Mouse (Mus musculus) lung, postnatal 0 days (tissue): ENCODE data around the gene Cep162. TPM values are rescaled to one million over a fixed set of nuclear protein-coding genes. Genes with fewer than 3 reads are reported as not detected.

Source experiments
- ATAC-seq: fragments of 200-750 bp; cut with Nextera tagmentation; 2 replicates; pipeline ENCODE4 v1.8.0; 2017; ENCODE audit warnings: moderate library complexity
- DNase-seq: peaks from one replicate; pipeline ENCODE4 v3.0.0-alpha.2; 2016; ENCODE audit warnings: low spot score
- H3K27ac ChIP-seq: fragments of 300-500 bp; sonication (generic); 2 replicates; pipeline ENCODE4 v1.5.1; 2014; ENCODE audit warnings: antibody characterized with exemption, mild to moderate bottlenecking, low read length, mixed read lengths
- H3K27me3 ChIP-seq: fragments of 300-500 bp; sonication (generic); replicated peaks from 2 replicates; pipeline ENCODE4 v1.6.1; 2014; ENCODE audit warnings: low read length, mixed read lengths; ENCODE audit not compliant: insufficient read depth
- H3K36me3 ChIP-seq: fragments of 300-500 bp; sonication (generic); 2 replicates; pipeline ENCODE4 v1.6.1; 2014; ENCODE audit warnings: low read length, mixed read lengths; ENCODE audit not compliant: insufficient read depth
- H3K4me1 ChIP-seq: fragments of 300-500 bp; sonication (generic); 2 replicates; pipeline ENCODE4 v1.6.1; 2014; ENCODE audit warnings: antibody characterized with exemption, low read depth, low read length, mixed read lengths; ENCODE audit not compliant: insufficient read depth
- H3K4me2 ChIP-seq: fragments of 300-500 bp; sonication (generic); replicated peaks from 2 replicates; pipeline ENCODE4 v1.6.1; 2014; ENCODE audit warnings: low read depth, mild to moderate bottlenecking, low read length, moderate library complexity, mixed read lengths
- H3K4me3 ChIP-seq: fragments of 300-500 bp; sonication (generic); 2 replicates; pipeline ENCODE4 v1.5.1; 2014; ENCODE audit warnings: low read depth, low read length
- H3K9ac ChIP-seq: fragments of 300-500 bp; sonication (generic); replicated peaks from 2 replicates; pipeline ENCODE4 v1.6.1; 2014; ENCODE audit warnings: low read depth, mild to moderate bottlenecking
- H3K9me3 ChIP-seq: fragments of 300-500 bp; sonication (generic); 2 replicates; pipeline ENCODE4 v1.6.1; 2016; ENCODE audit warnings: low read length, mixed read lengths
- CTCF ChIP-seq: IDR thresholded peaks from 2 replicates; pipeline ENCODE4 v1.5.1; 2016; ENCODE audit warnings: antibody characterized with exemption, mild to moderate bottlenecking
- EP300 ChIP-seq: IDR thresholded peaks from 2 replicates; pipeline ENCODE4 v1.6.1; 2016; ENCODE audit warnings: antibody characterized with exemption, mild to moderate bottlenecking, control low read depth
- WGBS: fragments of 180-500 bp; shearing (Covaris S2); extraction: QIAGEN DNeasy Blood & Tissue Kit; methylation state at CpG from one replicate; pipeline ENCODE4 v1.1.7; 2014; 5-methylcytosine and 5-hydroxymethylcytosine counted together
- polyA plus RNA-seq: library from polyadenylated mRNA; unstranded; fragments of >200 nt; fragmentation: Nextera tagmentation; extraction: Ambion mirVana; gene quantifications from 2 replicates; pipeline ENCODE4 v1.2.1, GENCODE M21; 2015

Cep162 gene
- polyA plus RNA-seq, 1 experiment from 2014 or later, result 3.2 TPM

DNA sequence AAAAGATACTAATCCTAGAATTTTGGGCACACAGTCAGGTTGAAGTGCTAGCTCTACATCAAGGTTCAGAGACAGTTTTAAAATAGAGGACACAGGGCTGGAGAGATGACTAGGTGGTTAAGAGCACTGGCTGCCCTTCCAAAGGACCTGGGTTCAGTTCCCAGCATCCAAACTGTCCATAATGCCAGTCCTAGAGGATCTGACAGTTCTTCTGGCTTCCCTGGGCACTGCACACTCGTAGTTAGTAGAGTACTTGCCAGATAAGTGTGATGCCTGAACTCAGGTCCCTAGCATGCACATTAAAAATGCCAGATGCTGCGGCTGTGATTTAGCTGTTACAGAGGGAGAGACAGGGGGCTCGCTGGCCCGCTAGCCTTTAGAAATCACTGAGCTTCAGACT is 108.9 kb downstream of the Cep162 start:
- Histone ChIP-seq H3K4me2 (no peak overlapping the region), H3K27me3 (0 out of 2 replicates have a peak, but pooled peaks cover 12% of the 10 kb centered on the region), H3K4me3 (no peak overlapping the region), H3K9ac (no peak overlapping the region), H3K4me1 (no peaks in the 10 kb centered on the region; the same call in 1 of the 2 replicates), H3K36me3 (no peaks in the 10 kb centered on the region), H3K9me3 (no peaks in the 10 kb centered on the region), H3K27ac (no peak overlapping the region)
- TF ChIP-seq EP300, result no peak
- no peak for TF ChIP-seq CTCF
- DNase-seq, result no peak
- ATAC-seq, result no peak
- 82% methylated on average over 4 of the region's 4 CpGs for WGBS

DNA sequence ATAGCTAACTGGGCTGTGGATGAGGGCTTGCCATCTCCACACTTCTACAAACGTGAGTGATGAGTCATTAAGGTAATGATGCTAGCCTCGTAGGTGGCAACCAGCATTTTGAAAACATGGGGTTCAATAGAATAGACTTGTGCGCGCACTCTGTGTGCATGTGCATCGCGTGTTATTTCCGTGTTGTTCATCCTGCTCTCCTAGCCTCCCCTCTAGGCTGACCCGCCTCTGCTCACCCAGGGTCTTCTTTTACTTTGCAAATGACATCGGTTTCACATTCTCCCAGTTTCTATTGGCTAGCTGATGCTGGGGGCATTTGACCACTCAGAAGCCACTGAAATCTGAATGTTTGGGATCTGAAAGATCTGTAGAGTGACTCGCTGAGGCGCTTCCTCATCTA is 109.7 kb downstream of the Cep162 start:
- WGBS, result 41% methylated on average over 11 of the region's 11 CpGs

DNA sequence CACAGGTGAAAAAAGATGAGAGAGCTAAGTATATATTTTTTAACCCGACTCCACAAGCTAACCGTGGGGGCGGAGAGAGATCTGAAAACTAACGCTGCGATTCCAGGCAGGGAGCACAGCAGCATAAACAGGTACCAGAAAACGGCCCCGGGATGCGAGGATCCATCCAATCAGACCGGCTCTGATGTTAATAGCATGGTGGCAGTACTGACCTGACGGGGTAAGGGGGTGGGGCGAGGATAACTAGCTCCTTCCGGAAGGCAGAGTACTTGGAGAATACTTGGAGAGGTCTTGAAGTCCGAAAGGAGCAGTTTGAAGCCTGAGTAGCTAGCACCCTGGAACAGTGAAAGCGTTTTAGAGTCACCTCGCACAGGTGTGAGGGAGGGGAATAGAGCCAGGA is 110.2 kb downstream of the Cep162 start:
- no peak overlapping the region for H3K4me3 ChIP-seq
- ATAC-seq, result peak; percentile 57
- H3K9me3 ChIP-seq, result no peaks in the 10 kb centered on the region
- no peaks in the 10 kb centered on the region for H3K36me3 ChIP-seq
- H3K9ac ChIP-seq, result no peak overlapping the region
- peak overlapping the region; percentile 47; the same call in 1 of the 2 replicates for H3K4me2 ChIP-seq
- 3% methylated on average over 15 of the region's 15 CpGs for WGBS
- DNase-seq, result peak; percentile 40
- no peaks in the 10 kb centered on the region; the same call in 1 of the 2 replicates for H3K4me1 ChIP-seq
- H3K27me3 ChIP-seq, result 0 out of 2 replicates have a peak, but pooled peaks cover 12% of the 10 kb centered on the region
- no peak for TF ChIP-seq EP300
- no peak for TF ChIP-seq CTCF
- H3K27ac ChIP-seq, result no peak overlapping the region

More for the DNA sequence above, 109.7 kb downstream of the Cep162 start:
- TF ChIP-seq EP300 (no peak), CTCF (no peak)
- Histone ChIP-seq H3K4me3 (no peak overlapping the region), H3K9me3 (no peaks in the 10 kb centered on the region), H3K27me3 (0 out of 2 replicates have a peak, but pooled peaks cover 12% of the 10 kb centered on the region), H3K4me2 (0 out of 2 replicates have a peak overlapping the region, but pooled peaks have one; percentile 47), H3K27ac (no peak overlapping the region), H3K4me1 (no peaks in the 10 kb centered on the region; the same call in 1 of the 2 replicates), H3K36me3 (no peaks in the 10 kb centered on the region), H3K9ac (no peak overlapping the region)
- no peak for ATAC-seq
- no peak for DNase-seq

DNA sequence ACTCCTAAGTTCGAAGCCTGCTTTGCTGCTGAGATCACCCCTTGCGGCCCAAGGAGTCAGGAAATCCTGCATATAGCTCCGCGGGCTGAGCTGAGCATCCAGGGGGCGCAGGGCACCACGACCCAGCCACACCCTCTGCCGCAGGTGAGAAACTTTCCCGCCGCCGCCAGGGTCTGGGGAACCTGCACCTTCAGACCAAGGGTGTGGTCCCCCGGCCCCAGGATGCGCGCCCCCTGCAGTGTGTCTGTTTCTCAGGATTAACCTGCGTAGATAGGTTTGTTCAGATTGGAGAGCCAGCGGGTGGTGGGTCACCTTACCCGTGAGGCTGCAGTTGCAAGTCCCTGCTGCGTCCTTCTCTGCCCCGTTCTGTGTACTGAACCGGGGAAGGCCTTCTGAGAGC is 110.8 kb downstream of the Cep162 start:
- no peaks in the 10 kb centered on the region for H3K9me3 ChIP-seq
- H3K4me2 ChIP-seq, result peak overlapping the region; percentile 47
- H3K36me3 ChIP-seq, result no peaks in the 10 kb centered on the region
- no peak overlapping the region for H3K27ac ChIP-seq
- TF ChIP-seq EP300, result no peak
- no peak for TF ChIP-seq CTCF
- no peak overlapping the region for H3K9ac ChIP-seq
- peak overlapping the region; percentile 17 for H3K4me3 ChIP-seq
- H3K4me1 ChIP-seq, result no peaks in the 10 kb centered on the region; the same call in 1 of the 2 replicates
- no peak for DNase-seq
- ATAC-seq, result no peak
- 0 out of 2 replicates have a peak, but pooled peaks cover 12% of the 10 kb centered on the region for H3K27me3 ChIP-seq
- WGBS, result 6% methylated on average over 17 of the region's 19 CpGs

DNA sequence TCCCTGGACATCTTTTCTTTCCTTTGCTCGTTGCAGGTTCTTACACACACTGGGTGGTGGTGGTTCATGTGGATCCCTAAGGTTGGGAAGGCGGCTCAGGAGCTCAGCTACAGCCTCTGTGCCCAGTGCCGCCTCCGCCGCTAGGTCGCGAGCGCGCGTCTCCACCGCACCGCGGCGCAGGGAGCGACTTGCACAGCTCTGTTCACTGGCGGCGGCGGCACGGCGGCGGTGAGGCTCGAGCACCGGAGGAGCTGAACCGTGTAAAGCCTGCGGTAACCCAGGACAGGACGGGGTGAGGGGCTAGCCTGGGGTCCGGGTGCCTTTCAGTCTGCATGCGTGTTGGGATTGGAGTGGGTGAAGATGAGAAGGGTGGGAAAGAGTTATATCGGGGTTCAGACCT is 111.2 kb downstream of the Cep162 start, which contains the start of gene Mrap2:
Gene Mrap2, plus strand, starts transcription at position 201 of the 400 bp plus-strand sequence.
- ATAC-seq, result peak; percentile 54
- Histone ChIP-seq H3K4me3 (peak within 1 kb of the TSS; percentile 17), H3K36me3 (no peaks in the 10 kb centered on the region), H3K27ac (no peak within 1 kb of the TSS), H3K27me3 (0 out of 2 replicates have a peak, but pooled peaks cover 12% of the 10 kb centered on the region), H3K9me3 (no peaks in the 10 kb centered on the region), H3K4me2 (peak within 1 kb of the TSS; percentile 47), H3K9ac (no peak within 1 kb of the TSS), H3K4me1 (no peaks in the 10 kb centered on the region; the same call in 1 of the 2 replicates)
- peak; percentile 22 for DNase-seq
- peak; percentile 56 for TF ChIP-seq CTCF
- TF ChIP-seq EP300, result no peak
- 1% methylated on average over 29 of the region's 29 CpGs for WGBS

DNA sequence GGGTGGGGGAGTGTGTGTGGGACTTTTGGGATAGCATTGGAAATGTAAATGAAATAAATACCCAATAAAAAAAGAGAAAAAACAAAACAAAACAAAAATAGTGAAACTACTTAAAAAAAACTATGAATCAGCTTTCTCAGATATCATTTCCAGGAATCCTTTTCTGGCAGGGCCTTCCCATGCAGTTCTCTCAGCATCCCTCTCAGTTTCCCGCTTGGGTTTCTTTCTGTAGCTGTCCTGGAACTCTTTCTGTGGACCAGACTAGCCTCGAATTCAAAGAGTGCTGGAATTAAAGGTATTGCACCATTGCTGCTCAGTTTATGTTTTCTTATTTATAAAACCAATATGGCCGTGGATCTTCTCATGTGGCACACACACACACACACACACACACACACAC is 112.3 kb downstream of the Cep162 start:
- Histone ChIP-seq H3K36me3 (no peaks in the 10 kb centered on the region), H3K4me2 (no peak overlapping the region), H3K4me3 (no peak overlapping the region), H3K4me1 (no peaks in the 10 kb centered on the region; the same call in 1 of the 2 replicates), H3K27me3 (0 out of 2 replicates have a peak, but pooled peaks cover 12% of the 10 kb centered on the region), H3K27ac (no peak overlapping the region), H3K9me3 (no peaks in the 10 kb centered on the region), H3K9ac (no peak overlapping the region)
- TF ChIP-seq EP300 (no peak), CTCF (no peak)
- no peak for DNase-seq
- no peak for ATAC-seq
- 75% methylated on average over 3 of the region's 3 CpGs for WGBS

Other genes starting within 250 kb of the Cep162 start
- not detected in 2 replicates for gene Ripply2, start 240.0 kb downstream of the Cep162 start, polyA plus RNA-seq
- 42.6 and 45.7 TPM in 2 replicates for gene Cyb5r4, start 233.5 kb downstream of the Cep162 start, polyA plus RNA-seq
- gene Mrap2, start 111.2 kb downstream of the Cep162 start, polyA plus RNA-seq, result not detected in 2 replicates